Mouse (Mus musculus): Measurements from ENCODE around the gene Cacna1h. TPM values are rescaled to one million over a fixed set of nuclear protein-coding genes. Genes with fewer than 3 reads are reported as not detected.

The Cacna1h gene
- polyA plus RNA-seq, 1 experiment from 2014 or later, result 2.5 TPM

DNA sequence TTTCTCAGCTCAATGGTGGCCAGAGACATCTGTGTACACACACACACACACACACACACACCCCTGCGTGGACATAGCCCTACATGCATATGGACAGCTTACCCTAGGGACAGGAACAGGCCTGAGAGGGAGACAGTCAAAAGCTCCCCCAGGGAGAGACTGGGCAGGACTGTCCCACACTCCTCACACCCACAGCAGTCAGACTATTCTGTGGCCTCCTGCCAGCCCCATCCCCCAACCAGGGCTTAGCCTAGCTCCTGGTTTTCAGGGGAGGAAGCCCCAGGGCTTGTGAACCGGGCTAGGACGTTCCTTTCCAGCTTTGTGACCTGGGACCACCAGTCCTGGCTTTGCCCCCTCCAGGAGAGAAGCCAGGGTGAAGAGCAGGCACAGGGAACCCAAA is 17.4 kb downstream of the Cacna1h start:
- no peak overlapping the region for H3K4me3 ChIP-seq
- H3K9me3 ChIP-seq, result no peaks in the 10 kb centered on the region
- H3K4me2 ChIP-seq, result 0 out of 2 replicates have a peak overlapping the region, but pooled peaks have one; percentile 2
- ATAC-seq (ENCODE audit: borderline replicate concordance, extremely low read depth, low FRiP score, low TSS enrichment), result peak; percentile 62
- no peaks in the 10 kb centered on the region for H3K36me3 ChIP-seq
- H3K27ac ChIP-seq, result peak overlapping the region; percentile 76
- WGBS, result 19% methylated on average over 3 of the region's 3 CpGs
- no peaks in the 10 kb centered on the region for H3K27me3 ChIP-seq
- H3K4me1 ChIP-seq, result peaks cover 47% of the 10 kb centered on the region
- no peak overlapping the region for H3K9ac ChIP-seq

DNA sequence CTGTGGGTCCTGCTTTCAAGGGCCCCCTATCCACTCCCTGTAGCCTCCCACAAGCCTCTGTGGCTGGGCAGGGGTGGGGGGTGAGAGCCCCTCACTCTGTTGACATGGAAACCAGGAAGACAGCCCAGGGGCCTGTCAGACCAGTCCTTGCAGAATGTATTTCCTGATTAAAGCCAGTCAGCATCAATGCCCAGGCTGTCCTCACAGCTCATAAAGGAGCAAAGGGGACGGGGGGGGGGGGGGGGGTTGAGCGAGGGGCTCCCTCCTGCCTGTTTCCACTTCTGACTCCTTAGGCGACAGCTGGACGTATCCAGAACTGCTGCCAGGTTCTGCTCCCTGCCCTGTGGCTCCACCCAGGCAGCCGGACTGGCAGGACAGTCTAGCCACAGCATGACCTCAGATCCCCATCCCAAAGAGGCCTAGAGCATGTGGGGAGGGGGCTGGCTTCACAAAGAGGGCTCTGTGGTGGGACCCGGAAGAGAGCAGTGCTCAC is 18.1 kb downstream of the Cacna1h start:
- WGBS, result 5% methylated on average over 4 of the region's 6 CpGs
- ATAC-seq (ENCODE audit: borderline replicate concordance, extremely low read depth, low FRiP score, low TSS enrichment), result peak; percentile 62
- H3K4me1 ChIP-seq, result peaks cover 53% of the 10 kb centered on the region
- H3K36me3 ChIP-seq, result no peaks in the 10 kb centered on the region
- no peaks in the 10 kb centered on the region for H3K27me3 ChIP-seq
- no peak overlapping the region for H3K9ac ChIP-seq
- peak overlapping the region; percentile 16; the same call in 1 of the 2 replicates for H3K4me2 ChIP-seq
- H3K27ac ChIP-seq, result peak overlapping the region; percentile 76
- H3K4me3 ChIP-seq, result no peak overlapping the region
- H3K9me3 ChIP-seq, result no peaks in the 10 kb centered on the region

DNA sequence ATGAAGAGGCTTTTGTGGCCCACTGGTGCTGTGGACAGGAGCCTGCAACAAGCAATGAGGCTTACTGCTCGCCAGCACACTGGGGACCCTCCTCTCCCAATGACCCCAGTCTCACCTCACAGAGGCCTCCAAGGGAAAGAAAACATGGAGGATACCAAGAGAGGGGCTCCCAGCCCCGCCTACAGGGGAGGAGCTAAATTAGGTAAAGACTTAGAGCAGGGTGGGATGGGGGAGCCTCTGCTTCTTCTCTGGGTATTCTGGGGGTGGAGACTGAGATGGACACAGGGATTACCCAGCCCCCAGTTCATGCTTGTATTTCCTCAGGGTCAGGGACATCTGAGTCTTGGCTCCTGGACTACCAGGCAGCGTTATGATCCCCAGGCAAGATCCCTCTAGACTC is 18.7 kb downstream of the Cacna1h start:
- Histone ChIP-seq H3K9ac (no peak overlapping the region), H3K4me3 (no peak overlapping the region)

DNA sequence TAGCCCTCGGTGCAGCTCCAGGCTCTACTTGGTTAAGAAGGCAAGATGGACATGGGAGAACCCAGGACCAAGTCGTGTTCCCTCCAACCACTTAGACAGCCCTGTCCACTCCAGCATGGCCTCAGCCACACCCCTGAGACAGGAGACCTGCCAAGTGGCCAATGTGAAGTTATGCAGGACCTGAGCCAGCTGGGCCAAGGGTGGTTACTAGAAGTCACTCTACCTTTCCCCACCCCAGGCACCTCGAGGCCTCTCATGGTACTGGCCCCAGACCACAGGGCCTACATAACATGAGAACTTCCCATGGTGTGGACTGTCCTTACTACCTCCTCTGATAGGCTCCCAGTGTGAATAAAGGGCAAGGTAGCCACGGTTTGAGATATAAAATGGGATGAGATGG is 19.4 kb downstream of the Cacna1h start:
- Histone ChIP-seq H3K4me1 (peaks cover 46% of the 10 kb centered on the region), H3K9me3 (no peaks in the 10 kb centered on the region), H3K36me3 (no peaks in the 10 kb centered on the region), H3K4me2 (no peak overlapping the region), H3K9ac (no peak overlapping the region), H3K27me3 (no peaks in the 10 kb centered on the region), H3K27ac (no peak overlapping the region), H3K4me3 (no peak overlapping the region)
- no peak for ATAC-seq (ENCODE audit: borderline replicate concordance, extremely low read depth, low FRiP score, low TSS enrichment)
- WGBS, result 48% methylated on average over 4 of the region's 4 CpGs

More for the DNA sequence above, 18.7 kb downstream of the Cacna1h start:
- ATAC-seq (ENCODE audit: borderline replicate concordance, extremely low read depth, low FRiP score, low TSS enrichment), result no peak
- peak overlapping the region; percentile 76 for H3K27ac ChIP-seq
- no peaks in the 10 kb centered on the region for H3K9me3 ChIP-seq
- no peak overlapping the region for H3K4me2 ChIP-seq
- H3K4me1 ChIP-seq, result peaks cover 53% of the 10 kb centered on the region
- WGBS, result 32% methylated on average over 3 of the region's 3 CpGs
- no peaks in the 10 kb centered on the region for H3K27me3 ChIP-seq
- H3K36me3 ChIP-seq, result no peaks in the 10 kb centered on the region

DNA sequence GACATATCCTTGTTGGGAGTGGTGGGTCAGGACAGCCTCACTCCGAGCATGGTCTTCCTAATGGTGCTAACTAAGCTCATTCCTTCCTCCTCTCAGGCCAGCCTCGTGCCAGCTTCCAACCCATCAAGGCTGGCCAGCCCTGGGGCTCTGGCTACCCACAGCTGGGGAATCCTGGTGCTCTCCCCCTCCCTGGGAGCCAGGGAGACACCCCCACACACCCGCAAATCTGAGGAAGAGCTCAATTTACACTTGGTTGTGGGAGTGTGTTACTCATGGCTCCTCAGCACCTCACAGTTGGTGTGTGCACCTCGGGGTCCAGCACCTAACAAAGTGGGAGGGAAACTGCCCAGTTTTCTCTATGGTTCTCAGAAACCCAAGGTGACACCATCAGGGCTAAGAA is 22.3 kb downstream of the Cacna1h start:
- Histone ChIP-seq H3K9ac (no peak overlapping the region), H3K4me2 (no peak overlapping the region), H3K9me3 (no peaks in the 10 kb centered on the region), H3K4me3 (no peak overlapping the region), H3K27ac (no peak overlapping the region), H3K36me3 (no peaks in the 10 kb centered on the region), H3K27me3 (no peaks in the 10 kb centered on the region), H3K4me1 (peaks cover 29% of the 10 kb centered on the region)
- ATAC-seq (ENCODE audit: borderline replicate concordance, extremely low read depth, low FRiP score, low TSS enrichment), result no peak
- 44% methylated on average over 4 of the region's 4 CpGs for WGBS

DNA sequence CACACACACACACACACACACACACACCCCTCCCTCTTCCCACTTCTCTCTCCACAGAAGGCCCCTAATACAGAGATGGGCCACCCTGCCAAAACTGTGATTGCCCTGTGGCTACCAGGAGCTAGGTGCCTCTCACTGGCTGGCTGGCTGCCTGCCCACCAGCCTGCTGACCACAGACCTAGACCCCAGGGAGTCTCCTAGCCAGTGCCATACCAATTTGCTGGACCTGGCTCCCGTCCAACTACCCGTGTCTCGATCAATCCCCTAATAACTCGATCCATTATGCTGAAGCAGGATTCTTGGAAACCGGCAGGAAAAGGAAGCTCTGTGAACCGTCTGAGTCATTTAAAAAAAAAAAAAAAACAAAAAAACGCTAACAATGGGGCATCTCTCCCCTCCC is 22.8 kb downstream of the Cacna1h start:
- Histone ChIP-seq H3K4me3 (no peak overlapping the region), H3K9ac (no peak overlapping the region; the same call in 1 of the 2 replicates), H3K36me3 (no peaks in the 10 kb centered on the region), H3K9me3 (no peaks in the 10 kb centered on the region), H3K4me2 (no peak overlapping the region), H3K4me1 (peaks cover 29% of the 10 kb centered on the region), H3K27me3 (no peaks in the 10 kb centered on the region), H3K27ac (no peak overlapping the region)
- WGBS, result 29% methylated on average over 7 of the region's 7 CpGs
- no peak for ATAC-seq (ENCODE audit: borderline replicate concordance, extremely low read depth, low FRiP score, low TSS enrichment)

DNA sequence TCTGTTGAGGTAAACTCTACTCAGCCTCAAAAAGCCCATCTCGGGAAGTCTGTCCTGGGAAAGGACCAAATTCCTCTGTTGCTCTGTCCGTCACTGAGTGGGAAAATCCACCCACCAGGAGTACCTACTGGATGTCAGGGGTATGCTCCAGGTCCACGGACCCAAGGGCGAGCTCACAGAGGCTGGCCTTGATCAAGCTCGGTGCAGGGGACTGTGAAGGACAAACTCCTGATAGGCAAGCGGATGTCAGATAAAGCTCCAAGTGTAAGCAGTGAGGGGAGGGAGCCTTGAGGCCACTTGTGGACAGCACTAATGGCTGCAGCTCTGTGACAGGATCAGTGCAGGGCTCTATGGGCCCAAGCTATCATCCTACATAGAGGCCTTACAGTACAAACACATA is 23.4 kb downstream of the Cacna1h start:
- Histone ChIP-seq H3K27me3 (no peaks in the 10 kb centered on the region), H3K4me1 (peaks cover 29% of the 10 kb centered on the region), H3K4me2 (no peak overlapping the region), H3K27ac (no peak overlapping the region), H3K9ac (no peak overlapping the region), H3K36me3 (no peaks in the 10 kb centered on the region), H3K9me3 (no peaks in the 10 kb centered on the region), H3K4me3 (no peak overlapping the region)
- ATAC-seq (ENCODE audit: borderline replicate concordance, extremely low read depth, low FRiP score, low TSS enrichment), result no peak
- 62% methylated on average over 6 of the region's 6 CpGs for WGBS

DNA sequence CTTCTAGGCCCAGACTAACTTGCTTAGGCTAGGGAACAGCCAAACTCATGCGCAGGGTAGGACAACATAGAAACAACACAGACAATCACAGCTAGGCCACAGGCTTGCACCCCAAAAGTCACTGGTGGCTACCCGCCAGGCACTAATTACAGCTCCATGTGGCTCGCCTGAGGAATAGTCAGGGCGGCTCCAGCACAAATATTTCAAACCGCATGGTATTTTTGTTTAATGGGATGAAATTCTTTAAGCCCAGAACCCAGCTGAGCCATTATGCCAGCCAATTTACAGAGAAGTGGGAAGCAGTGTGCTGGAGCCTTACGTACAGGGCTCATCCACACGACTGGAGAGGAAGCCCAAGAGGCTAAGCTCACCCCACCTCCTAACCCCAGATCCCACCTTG is 24.0 kb downstream of the Cacna1h start:
- Histone ChIP-seq H3K27me3 (no peaks in the 10 kb centered on the region), H3K9ac (no peak overlapping the region), H3K27ac (no peak overlapping the region), H3K4me3 (no peak overlapping the region), H3K4me2 (no peak overlapping the region), H3K9me3 (no peaks in the 10 kb centered on the region), H3K4me1 (peaks cover 28% of the 10 kb centered on the region), H3K36me3 (no peaks in the 10 kb centered on the region)
- no peak for ATAC-seq (ENCODE audit: borderline replicate concordance, extremely low read depth, low FRiP score, low TSS enrichment)
- 63% methylated on average over 7 of the region's 7 CpGs for WGBS

DNA sequence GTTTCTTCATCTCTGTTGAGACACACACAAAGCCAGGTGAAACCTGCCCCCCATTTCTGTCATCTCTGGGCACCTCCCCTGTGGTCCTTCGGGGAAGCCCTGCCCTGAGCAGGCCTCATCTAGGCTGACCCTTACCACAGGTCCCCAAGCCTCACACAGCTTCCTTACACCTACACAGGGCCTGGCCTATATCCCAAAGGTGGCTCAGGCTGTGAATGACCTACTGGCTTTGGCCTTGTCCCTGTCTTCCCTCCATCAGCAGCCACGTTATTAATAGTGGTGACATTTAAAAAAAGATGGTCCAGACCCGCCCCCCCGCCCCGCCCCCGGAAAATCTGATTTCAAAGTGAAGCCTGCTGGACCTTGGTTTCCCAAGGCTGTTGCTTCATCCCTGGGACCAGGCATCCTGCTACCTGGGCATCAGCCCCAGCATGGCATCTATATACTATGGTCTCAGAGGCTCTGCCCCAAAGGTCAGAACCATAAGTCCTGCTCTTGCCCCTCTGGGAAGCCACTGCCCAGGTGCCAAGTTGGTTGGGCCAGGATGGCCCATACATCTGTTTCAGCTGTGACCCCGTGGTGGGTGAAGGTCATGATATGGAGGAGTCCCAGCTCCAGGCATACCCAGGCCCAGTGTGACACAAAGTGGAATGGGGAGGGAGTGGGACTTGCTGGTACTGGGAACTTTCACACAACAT is 25.1 kb downstream of the Cacna1h start:
- no peaks in the 10 kb centered on the region for H3K9me3 ChIP-seq
- H3K4me1 ChIP-seq, result peaks cover 22% of the 10 kb centered on the region
- 82% methylated on average over 7 of the region's 7 CpGs for WGBS
- H3K4me3 ChIP-seq, result no peak overlapping the region
- no peak overlapping the region for H3K4me2 ChIP-seq
- H3K27ac ChIP-seq, result no peak overlapping the region
- no peak for ATAC-seq (ENCODE audit: borderline replicate concordance, extremely low read depth, low FRiP score, low TSS enrichment)
- H3K9ac ChIP-seq, result no peak overlapping the region
- H3K36me3 ChIP-seq, result no peaks in the 10 kb centered on the region
- no peaks in the 10 kb centered on the region for H3K27me3 ChIP-seq

DNA sequence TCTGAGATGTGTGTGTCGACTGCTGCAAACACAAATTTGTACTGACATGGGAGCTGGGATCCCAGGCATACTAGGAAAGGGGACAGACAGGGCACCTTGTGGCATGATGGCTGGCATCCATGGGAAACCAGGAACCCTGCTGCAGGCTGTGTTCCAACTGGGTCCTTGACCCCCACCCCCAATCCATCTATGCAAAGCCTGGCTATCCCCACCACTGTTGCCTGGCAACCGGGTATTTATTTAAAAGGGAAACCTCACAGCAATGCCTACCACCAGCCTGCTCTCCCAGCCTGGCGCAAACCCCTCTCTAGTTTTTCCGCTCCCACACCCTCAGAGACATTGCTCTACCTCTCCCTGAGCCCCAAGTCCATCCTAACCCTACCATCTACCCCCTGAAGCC is 26.2 kb downstream of the Cacna1h start:
- Histone ChIP-seq H3K27me3 (no peaks in the 10 kb centered on the region), H3K4me1 (peaks cover 22% of the 10 kb centered on the region), H3K36me3 (no peaks in the 10 kb centered on the region), H3K27ac (no peak overlapping the region), H3K4me2 (no peak overlapping the region), H3K9ac (no peak overlapping the region), H3K4me3 (no peak overlapping the region), H3K9me3 (no peaks in the 10 kb centered on the region)
- no peak for ATAC-seq (ENCODE audit: borderline replicate concordance, extremely low read depth, low FRiP score, low TSS enrichment)
- 64% methylated on average over 4 of the region's 4 CpGs for WGBS

DNA sequence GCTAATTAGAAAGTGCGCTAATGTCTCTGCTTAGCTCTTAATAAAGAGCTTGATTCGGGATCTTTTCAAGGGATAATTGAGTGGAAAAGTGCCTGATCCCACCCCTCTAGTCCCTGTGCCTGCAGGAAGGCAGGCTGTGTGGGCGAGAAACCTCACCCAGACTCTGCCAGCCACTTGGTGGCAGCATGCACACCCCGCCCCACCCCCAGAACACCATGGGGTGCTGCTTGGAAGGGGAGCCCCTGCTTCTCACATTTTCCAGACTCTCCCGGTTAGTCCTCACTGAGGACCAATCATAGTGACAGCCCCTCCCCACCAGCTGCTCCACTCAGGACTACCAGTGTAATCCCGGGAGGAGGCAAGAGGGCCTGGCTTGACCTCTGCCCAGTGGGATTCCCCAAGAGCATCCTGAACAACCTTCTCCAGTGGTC is 27.6 kb downstream of the Cacna1h start:
- no peak overlapping the region for H3K9ac ChIP-seq

DNA sequence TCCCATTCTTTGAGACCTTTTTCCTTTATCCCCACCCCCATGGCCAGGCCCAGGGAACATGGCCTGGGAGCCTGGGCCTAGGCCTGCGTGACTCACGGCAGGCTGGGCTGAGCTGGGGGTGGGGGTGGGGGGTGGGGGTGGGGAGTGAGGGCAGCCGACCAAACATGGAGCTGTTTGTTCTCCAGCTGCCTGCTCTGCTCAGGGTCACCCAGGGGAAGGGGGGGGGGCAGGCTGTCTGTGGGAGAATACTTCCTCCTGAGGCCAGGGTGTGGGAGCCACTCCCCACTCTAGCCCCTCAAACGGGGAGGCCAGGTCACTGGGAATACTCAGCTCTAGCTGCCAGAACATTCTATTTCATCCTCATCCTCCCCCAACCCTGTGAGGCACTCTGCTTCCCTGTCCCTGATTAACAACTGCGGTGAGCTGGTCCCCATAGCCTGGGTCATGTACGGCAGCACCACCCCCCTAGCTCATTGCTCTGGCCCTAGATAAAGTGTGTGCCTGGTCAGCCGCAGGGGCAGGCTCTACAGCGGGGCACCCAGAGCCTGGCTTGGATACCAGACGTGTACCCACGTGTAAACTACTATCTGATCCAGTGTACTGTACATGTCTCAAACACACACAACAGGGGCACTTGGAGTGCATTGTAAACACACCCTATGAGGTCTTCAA is 28.2 kb downstream of the Cacna1h start:
- H3K4me2 ChIP-seq, result no peak overlapping the region
- H3K9ac ChIP-seq, result no peak overlapping the region
- H3K4me1 ChIP-seq, result peaks cover 14% of the 10 kb centered on the region
- no peak overlapping the region for H3K27ac ChIP-seq
- no peak overlapping the region for H3K4me3 ChIP-seq
- no peaks in the 10 kb centered on the region for H3K9me3 ChIP-seq
- no peaks in the 10 kb centered on the region for H3K27me3 ChIP-seq
- 10% methylated on average over 10 of the region's 10 CpGs for WGBS
- H3K36me3 ChIP-seq, result no peaks in the 10 kb centered on the region
- ATAC-seq (ENCODE audit: borderline replicate concordance, extremely low read depth, low FRiP score, low TSS enrichment), result peak; percentile 34; the same call in 1 of the 2 replicates

More for the DNA sequence above, 27.6 kb downstream of the Cacna1h start:
- Histone ChIP-seq H3K36me3 (no peaks in the 10 kb centered on the region), H3K4me1 (peaks cover 18% of the 10 kb centered on the region), H3K4me2 (no peak overlapping the region), H3K4me3 (no peak overlapping the region), H3K9me3 (no peaks in the 10 kb centered on the region), H3K27me3 (no peaks in the 10 kb centered on the region), H3K27ac (no peak overlapping the region)
- ATAC-seq (ENCODE audit: borderline replicate concordance, extremely low read depth, low FRiP score, low TSS enrichment), result no peak
- 37% methylated on average over 6 of the region's 6 CpGs for WGBS
